ENCODE assay signal across 10 mouse cellular contexts in genomic region chr19:36739566-36740211, GRCm38 (mm10). TPM values are rescaled to one million over a fixed set of nuclear protein-coding genes. Genes with fewer than 3 reads are reported as not detected.
DNase-seq lines count a peak whose midpoint lies in the region; ATAC-seq and TF ChIP-seq lines count a peak whose summit lies in the region.
"Had no signal": no experiment of that assay in that cellular context is flagged by ENCODE, and none has a peak within 500 bp of the region (broad histone marks: within the 10 kb centered on the region; RNA-seq: fewer than 3 reads in every experiment).

No protein-coding gene starts in this region.

- DNase-seq in forebrain, postnatal 0 days, result peak; percentile 32
- DNase-seq in layer of hippocampus, adult 2 months (ENCODE audit: low spot score in 2 of 2), result peak; percentile 43 to 46
- DNase-seq in layer of hippocampus, postnatal 36 days, result no peak
- peak; percentile 26 for DNase-seq in A20 (ENCODE audit: low read depth, low spot score)
- peak; percentile 56 for DNase-seq in heart, postnatal 4 days
- DNase-seq in right cerebral cortex, postnatal 25 days, result no peak

- peaks cover 3% of the 10 kb centered on the region; the same call in 1 of the 2 replicates for H3K4me1 ChIP-seq in forebrain, postnatal 0 days (ENCODE audit: insufficient read depth)
- H3K4me1 ChIP-seq in forebrain, embryonic 13.5 days, result peaks cover 4% of the 10 kb centered on the region; the same call in 1 of the 2 replicates
- H3K4me1 ChIP-seq: embryonic facial prominence, embryonic 12.5 days had no signal

- no peak for ATAC-seq in forebrain, postnatal 0 days
- ATAC-seq in forebrain, embryonic 13.5 days, result no peak
- ATAC-seq in frontal cortex, adult (ENCODE audit: low TSS enrichment), result no peak

- H3K9me3 ChIP-seq in forebrain, postnatal 0 days (ENCODE audit: low read length), result no peaks in the 10 kb centered on the region
- no peaks in the 10 kb centered on the region for H3K9me3 ChIP-seq in forebrain, embryonic 13.5 days (replicated peaks)
- H3K9me3 ChIP-seq: embryonic facial prominence, embryonic 12.5 days had no signal

- H3K4me3 ChIP-seq in forebrain, postnatal 0 days (ENCODE audit: low read depth, low read length), result no peak overlapping the region
- no peak overlapping the region for H3K4me3 ChIP-seq in forebrain, embryonic 13.5 days
- H3K4me3 ChIP-seq in layer of hippocampus, adult 2 months, result no peak overlapping the region
- H3K4me3 ChIP-seq: embryonic facial prominence, embryonic 12.5 days; limb, embryonic 13.5 days had no signal

- 52% methylated on average over 7 of the region's 7 CpGs for WGBS in forebrain, postnatal 0 days
- WGBS in forebrain, embryonic 13.5 days, result 61% methylated on average over 7 of the region's 7 CpGs

- no peak overlapping the region for H3K4me2 ChIP-seq in forebrain, postnatal 0 days (ENCODE audit: low read depth)
- no peak overlapping the region for H3K4me2 ChIP-seq in forebrain, embryonic 13.5 days
- H3K4me2 ChIP-seq: embryonic facial prominence, embryonic 12.5 days; limb, embryonic 13.5 days had no signal

- no peaks in the 10 kb centered on the region for H3K36me3 ChIP-seq in forebrain, postnatal 0 days (ENCODE audit: insufficient read depth)
- no peaks in the 10 kb centered on the region for H3K36me3 ChIP-seq in forebrain, embryonic 13.5 days (ENCODE audit: poor library complexity, severe bottlenecking)
- H3K36me3 ChIP-seq: embryonic facial prominence, embryonic 12.5 days; limb, embryonic 13.5 days had no signal

- H3K9ac ChIP-seq in forebrain, postnatal 0 days, result no peak overlapping the region
- no peak overlapping the region for H3K9ac ChIP-seq in forebrain, embryonic 13.5 days
- H3K9ac ChIP-seq: embryonic facial prominence, embryonic 12.5 days; limb, embryonic 13.5 days had no signal

- no peak overlapping the region for H3K27ac ChIP-seq in forebrain, postnatal 0 days (ENCODE audit: low read depth, low read length)
- H3K27ac ChIP-seq in forebrain, embryonic 13.5 days, result no peak overlapping the region
- peak overlapping the region; percentile 46; the same call in 1 of the 2 replicates for H3K27ac ChIP-seq in layer of hippocampus, adult 2 months
- H3K27ac ChIP-seq: embryonic facial prominence, embryonic 12.5 days; limb, embryonic 13.5 days had no signal

- no peaks in the 10 kb centered on the region for H3K27me3 ChIP-seq in forebrain, postnatal 0 days (ENCODE audit: insufficient read depth, low read length)
- H3K27me3 ChIP-seq in forebrain, embryonic 13.5 days, result no peaks in the 10 kb centered on the region
- H3K27me3 ChIP-seq: embryonic facial prominence, embryonic 12.5 days; limb, embryonic 13.5 days had no signal

- peak; percentile 34 for TF ChIP-seq CTCF in forebrain, postnatal 0 days (IDR thresholded peaks at IDR 0.05; ENCODE audit: low read depth)
- peak; percentile 73 for TF ChIP-seq CTCF in layer of hippocampus, adult 2 months (conservative IDR thresholded peaks at IDR 0.05)

RNA-seq across cellular contexts. Expression of gene Ppp1r3c, which starts 3.2 kb away (rescaled TPM):
- 28.2 and 28.6 TPM in 2 replicates for total RNA-seq in forebrain, postnatal 0 days (2014; rRNA removed)
- 6.4 and 8.9 TPM in 2 replicates for polyA plus RNA-seq in forebrain, postnatal 0 days (2015; fragmentation: Nextera tagmentation; extraction: Ambion mirVana)
- 3.7 and 4.9 TPM in 2 replicates for polyA plus RNA-seq in forebrain, embryonic 13.5 days (2015; fragmentation: Nextera tagmentation; extraction: Ambion mirVana)
- total RNA-seq in layer of hippocampus, adult 2 months (2021), result 10 to 100 TPM; 54.8 to 70.0 TPM
- 10 to 100 TPM; 61.0 to 62.6 TPM for total RNA-seq in layer of hippocampus, postnatal 36 days (2021)
- 100 to 1,000 TPM in 1 of 2 experiments, 10 to 100 TPM in 1; 80.2 to 102 TPM for total RNA-seq in heart, postnatal 4 days (2021)

Comparison
In these comparisons a context has a peak if more than half of its experiments do, and no peak if none do; other contexts are left out.
1. DNase-seq: peak in forebrain, postnatal 0 days (single experiment), layer of hippocampus, adult 2 months (2 of 2), A20 (single experiment) and heart, postnatal 4 days (single experiment); none in layer of hippocampus, postnatal 36 days (0 of 2) and right cerebral cortex, postnatal 25 days (single experiment).